Mouse (Mus musculus) kidney, embryonic 14.5 days (tissue): ENCODE data around the gene Hs1bp3. TPM values are rescaled to one million over a fixed set of nuclear protein-coding genes. Genes with fewer than 3 reads are reported as not detected.

Experiments
- ATAC-seq: fragments of 200-750 bp; cut with Nextera tagmentation; 2 replicates; pipeline ENCODE4 v1.8.0; 2017; ENCODE audit warnings: moderate number of reproducible peaks, mild to moderate bottlenecking, moderate TSS enrichment, moderate library complexity; ENCODE audit not compliant: low FRiP score, low TSS enrichment
- H3K27ac ChIP-seq: fragments of 300-500 bp; sonication (generic); 2 replicates; pipeline ENCODE4 v1.5.1; 2014; ENCODE audit warnings: low read depth, mild to moderate bottlenecking, low read length, moderate library complexity, mixed read lengths
- H3K27me3 ChIP-seq: fragments of 300-500 bp; sonication (generic); 2 replicates; pipeline ENCODE4 v1.6.1; 2014; ENCODE audit warnings: mild to moderate bottlenecking, low read length; ENCODE audit not compliant: control insufficient read depth, insufficient read depth
- H3K36me3 ChIP-seq: fragments of 300-500 bp; sonication (generic); 2 replicates; pipeline ENCODE4 v1.6.1; 2014; ENCODE audit warnings: low read length, mixed read lengths; ENCODE audit not compliant: control insufficient read depth, insufficient read depth
- H3K4me1 ChIP-seq: fragments of 300-500 bp; sonication (generic); 2 replicates; pipeline ENCODE4 v1.6.1; 2014; ENCODE audit warnings: low read length, mixed read lengths; ENCODE audit not compliant: control insufficient read depth, insufficient read depth
- H3K4me2 ChIP-seq: fragments of 300-500 bp; sonication (generic); replicated peaks from 2 replicates; pipeline ENCODE4 v1.6.1; 2014; ENCODE audit warnings: low read depth, mild to moderate bottlenecking, low read length
- H3K4me3 ChIP-seq: fragments of 300-500 bp; sonication (generic); 2 replicates; pipeline ENCODE4 v1.5.1; 2014; ENCODE audit warnings: mild to moderate bottlenecking, low read length
- H3K9ac ChIP-seq: fragments of 300-500 bp; sonication (generic); 2 replicates; pipeline ENCODE4 v1.6.1; 2014; ENCODE audit warnings: low read depth, mild to moderate bottlenecking, low read length, moderate library complexity
- H3K9me3 ChIP-seq: fragments of 300-500 bp; sonication (generic); 2 replicates; pipeline ENCODE4 v1.6.1; 2016; ENCODE audit warnings: low read length; ENCODE audit not compliant: control insufficient read depth
- WGBS: fragments of 180-500 bp; shearing (Covaris S2); extraction: QIAGEN DNeasy Blood & Tissue Kit; methylation state at CpG from one replicate; pipeline ENCODE4 v1.1.7; 2014; 5-methylcytosine and 5-hydroxymethylcytosine counted together
- polyA plus RNA-seq: library from polyadenylated mRNA; unstranded; fragments of >200 nt; fragmentation: Nextera tagmentation; extraction: Ambion mirVana; gene quantifications from 2 replicates; pipeline ENCODE4 v1.2.1, GENCODE M21; 2014

Hs1bp3 gene
- polyA plus RNA-seq, 1 experiment from 2014 or later: 11.6 TPM

DNA sequence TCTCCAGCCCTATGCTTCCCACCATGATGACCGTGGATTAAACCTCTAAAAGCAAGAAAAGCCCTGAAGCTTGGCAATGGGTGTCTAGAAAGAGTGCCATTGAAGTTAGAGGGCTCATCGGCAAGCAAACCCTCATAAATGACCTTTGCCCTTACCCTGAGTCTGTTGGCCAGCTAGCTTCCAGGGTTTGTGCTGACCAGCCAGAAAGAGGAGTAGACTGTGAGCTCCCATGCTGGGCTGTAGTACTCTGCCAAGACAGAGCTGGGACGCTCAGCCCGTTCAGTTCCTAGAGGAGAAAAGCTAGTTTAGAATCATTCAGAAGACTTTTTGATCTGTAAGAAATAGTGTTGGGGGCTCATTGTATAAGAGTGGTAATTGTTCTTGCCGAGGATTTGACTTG lies 60.5 kb downstream of the Hs1bp3 start:
- no peaks in the 10 kb centered on the region for H3K9me3 ChIP-seq
- H3K9ac ChIP-seq: no peak overlapping the region
- H3K27me3 ChIP-seq: no peaks in the 10 kb centered on the region
- ATAC-seq: no peak
- H3K4me3 ChIP-seq: no peak overlapping the region
- no peaks in the 10 kb centered on the region for H3K36me3 ChIP-seq
- WGBS: 83% methylated on average over 5 of the region's 5 CpGs
- no peaks in the 10 kb centered on the region for H3K4me1 ChIP-seq
- no peak overlapping the region for H3K27ac ChIP-seq
- no peak overlapping the region for H3K4me2 ChIP-seq

DNA sequence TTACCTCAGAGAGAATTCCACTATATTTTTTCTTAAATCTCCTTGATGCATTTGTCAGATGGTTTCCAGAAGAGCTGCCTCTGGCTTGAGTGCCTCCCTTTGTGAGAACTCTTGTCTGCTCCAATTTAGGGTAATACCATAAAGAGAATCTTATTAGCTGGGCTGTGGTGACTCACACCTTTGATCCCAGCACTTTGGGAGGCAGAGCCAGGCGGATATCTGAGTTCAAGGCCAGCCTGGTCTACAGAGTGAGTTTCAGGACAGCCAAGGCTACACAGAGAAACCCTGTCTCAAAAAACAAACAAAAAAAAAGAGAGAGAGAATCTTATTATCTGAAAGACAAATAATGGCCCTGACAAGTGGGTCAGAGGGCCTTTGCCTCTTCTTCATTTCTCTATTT lies 63.9 kb downstream of the Hs1bp3 start:
- Histone ChIP-seq H3K4me2 (no peak overlapping the region), H3K27me3 (no peaks in the 10 kb centered on the region), H3K27ac (no peak overlapping the region), H3K36me3 (no peaks in the 10 kb centered on the region), H3K9ac (no peak overlapping the region), H3K4me1 (peaks cover 11% of the 10 kb centered on the region), H3K9me3 (no peaks in the 10 kb centered on the region), H3K4me3 (no peak overlapping the region)
- ATAC-seq: no peak
- 87% methylated on average over 1 of the region's 1 CpGs for WGBS

DNA sequence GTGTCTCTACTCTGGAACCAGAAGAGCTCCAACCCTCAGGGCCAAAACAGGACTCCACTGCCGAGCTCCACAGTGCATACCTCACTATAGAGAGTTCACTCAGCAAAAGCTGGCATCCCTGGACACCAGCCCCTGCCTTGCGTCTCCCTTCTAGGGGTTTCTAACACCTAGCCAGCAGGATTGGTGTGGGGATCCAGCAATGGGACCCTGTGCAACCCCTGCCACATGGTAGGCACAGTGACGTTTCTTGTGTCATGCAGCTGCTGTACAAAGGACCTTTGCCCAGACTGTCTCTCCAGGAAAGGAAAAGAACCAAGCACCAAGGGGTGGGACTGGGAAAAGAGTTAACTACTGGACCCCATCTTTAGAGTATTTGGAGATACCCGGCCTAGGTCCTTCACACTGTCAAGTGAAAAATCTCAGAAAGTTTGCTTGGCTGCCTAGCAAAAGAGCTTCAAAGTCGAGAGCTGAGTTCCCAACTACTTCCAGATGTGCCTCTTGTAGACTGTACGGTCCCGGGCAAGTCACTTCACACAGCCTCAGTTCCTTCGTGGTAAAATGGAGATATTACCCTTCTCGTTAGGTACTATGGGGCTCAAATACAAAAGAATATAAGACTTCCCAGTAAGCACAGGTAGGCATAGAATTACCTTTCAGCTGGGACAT lies 64.9 kb downstream of the Hs1bp3 start:
- Histone ChIP-seq H3K27ac (no peak overlapping the region), H3K4me2 (no peak overlapping the region), H3K9me3 (no peaks in the 10 kb centered on the region), H3K36me3 (no peaks in the 10 kb centered on the region), H3K4me1 (peaks cover 11% of the 10 kb centered on the region), H3K9ac (no peak overlapping the region), H3K27me3 (no peaks in the 10 kb centered on the region), H3K4me3 (no peak overlapping the region)
- no peak for ATAC-seq
- 80% methylated on average over 9 of the region's 9 CpGs for WGBS

DNA sequence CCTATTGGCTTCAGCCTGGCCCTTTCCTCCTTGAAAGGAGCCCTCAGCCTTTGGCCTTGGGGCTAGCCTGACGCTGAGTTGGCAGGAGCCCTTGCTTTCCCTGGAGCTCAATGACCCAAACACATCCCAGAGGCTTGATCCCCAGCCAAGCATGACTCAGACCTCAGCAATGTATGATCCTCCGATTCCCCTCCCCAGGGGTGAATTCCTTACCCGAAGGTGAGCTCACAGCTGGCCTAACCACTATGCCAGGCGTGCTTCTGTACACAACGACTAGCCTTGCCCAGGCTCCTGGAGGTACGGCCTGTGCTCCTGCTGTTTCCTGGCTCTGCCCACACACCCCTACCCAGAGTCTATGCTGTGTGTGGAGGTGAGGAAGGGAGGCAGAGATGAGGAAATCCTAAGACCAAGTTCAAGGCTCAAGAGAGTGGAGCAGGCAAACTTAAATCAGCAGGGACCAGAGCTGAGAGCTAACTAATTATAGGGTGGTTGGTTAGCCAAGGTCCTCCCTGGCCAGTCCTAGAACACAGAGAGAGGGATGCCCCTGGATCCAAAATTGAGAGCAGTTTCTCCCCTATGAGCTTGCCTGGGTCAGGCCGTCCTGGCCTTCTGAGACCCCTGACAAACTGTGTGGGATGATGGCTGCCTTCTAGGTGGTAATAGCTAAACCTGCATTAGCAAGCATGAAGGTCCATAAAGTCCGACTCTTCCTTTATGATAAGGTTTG lies 66.7 kb downstream of the Hs1bp3 start:
- ATAC-seq: peak; percentile 68
- Histone ChIP-seq H3K36me3 (no peaks in the 10 kb centered on the region), H3K27ac (no peak overlapping the region), H3K4me2 (no peak overlapping the region), H3K9ac (no peak overlapping the region), H3K9me3 (no peaks in the 10 kb centered on the region), H3K27me3 (no peaks in the 10 kb centered on the region), H3K4me1 (peaks cover 11% of the 10 kb centered on the region), H3K4me3 (no peak overlapping the region)
- WGBS: 39% methylated on average over 8 of the region's 8 CpGs

DNA sequence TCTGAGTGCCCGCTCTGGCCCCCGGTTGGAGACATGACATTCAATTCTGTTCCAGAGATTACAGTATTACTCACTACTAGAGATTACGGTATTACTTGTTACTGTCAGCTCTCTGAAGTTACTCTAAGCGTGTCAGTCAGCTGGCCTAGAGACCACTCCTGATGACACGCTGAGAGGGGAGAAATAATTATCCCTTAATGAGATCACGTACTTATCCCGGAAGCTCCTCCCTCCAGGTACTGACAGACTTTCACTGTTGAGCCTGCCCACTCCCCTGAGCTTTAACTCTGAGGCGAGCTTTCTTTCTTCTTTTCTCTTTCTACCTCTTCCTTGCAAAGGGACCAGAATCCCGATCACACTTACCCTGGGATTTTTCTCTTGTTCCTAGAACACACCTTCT lies 67.7 kb downstream of the Hs1bp3 start:
- Histone ChIP-seq H3K4me3 (no peak overlapping the region), H3K4me1 (peaks cover 11% of the 10 kb centered on the region), H3K36me3 (no peaks in the 10 kb centered on the region), H3K27ac (no peak overlapping the region), H3K9me3 (no peaks in the 10 kb centered on the region), H3K27me3 (no peaks in the 10 kb centered on the region), H3K9ac (no peak overlapping the region), H3K4me2 (no peak overlapping the region)
- 71% methylated on average over 9 of the region's 9 CpGs for WGBS
- no peak for ATAC-seq

DNA sequence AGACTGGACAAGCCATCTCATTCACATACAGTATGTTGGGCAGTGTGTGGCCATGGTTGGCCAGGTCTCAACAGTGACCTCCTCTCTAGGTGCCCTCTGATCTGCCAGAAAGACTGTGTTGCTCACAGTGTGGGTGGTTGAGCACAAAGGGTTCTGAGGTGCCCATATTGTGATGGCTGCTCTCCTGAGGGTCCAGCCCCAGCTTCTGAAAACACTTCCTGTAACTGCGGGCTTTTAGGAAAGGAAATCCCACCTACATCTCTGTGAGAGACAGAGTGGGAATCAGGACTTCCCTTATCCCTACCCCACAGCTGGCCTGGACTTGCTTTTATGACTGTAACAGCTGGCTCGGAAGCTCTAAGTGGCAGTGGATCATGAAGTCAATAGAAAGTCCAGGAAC lies 68.7 kb downstream of the Hs1bp3 start:
- Histone ChIP-seq H3K9ac (no peak overlapping the region), H3K4me3 (no peak overlapping the region), H3K36me3 (no peaks in the 10 kb centered on the region), H3K4me2 (no peak overlapping the region), H3K4me1 (peaks cover 18% of the 10 kb centered on the region), H3K9me3 (no peaks in the 10 kb centered on the region), H3K27ac (no peak overlapping the region), H3K27me3 (no peaks in the 10 kb centered on the region)
- WGBS: 62% methylated on average over 2 of the region's 2 CpGs
- no peak for ATAC-seq

DNA sequence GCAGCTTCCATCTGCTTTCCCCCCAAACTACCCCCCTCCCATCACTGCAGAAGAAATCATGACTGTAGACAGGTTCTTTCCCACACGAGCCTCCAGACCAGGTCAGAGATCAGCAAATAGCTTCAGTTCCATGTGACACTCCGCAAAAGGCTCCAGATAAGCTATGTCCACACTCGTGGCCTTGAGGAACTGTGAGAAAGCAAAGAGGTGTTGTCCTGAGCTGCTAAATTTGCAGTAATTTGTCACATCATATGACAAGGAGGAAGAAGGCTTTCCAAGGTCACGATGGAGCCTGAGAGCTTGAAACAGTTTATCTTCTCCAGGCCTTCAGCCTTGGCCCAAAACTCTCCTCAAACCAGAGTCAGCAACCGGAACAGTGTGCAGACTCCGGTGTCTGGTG lies 70.6 kb downstream of the Hs1bp3 start:
- Histone ChIP-seq H3K27me3 (no peaks in the 10 kb centered on the region), H3K4me2 (no peak overlapping the region), H3K4me1 (peaks cover 18% of the 10 kb centered on the region), H3K9ac (no peak overlapping the region), H3K9me3 (no peaks in the 10 kb centered on the region), H3K4me3 (no peak overlapping the region), H3K27ac (no peak overlapping the region), H3K36me3 (no peaks in the 10 kb centered on the region)
- no peak for ATAC-seq
- 67% methylated on average over 6 of the region's 6 CpGs for WGBS

DNA sequence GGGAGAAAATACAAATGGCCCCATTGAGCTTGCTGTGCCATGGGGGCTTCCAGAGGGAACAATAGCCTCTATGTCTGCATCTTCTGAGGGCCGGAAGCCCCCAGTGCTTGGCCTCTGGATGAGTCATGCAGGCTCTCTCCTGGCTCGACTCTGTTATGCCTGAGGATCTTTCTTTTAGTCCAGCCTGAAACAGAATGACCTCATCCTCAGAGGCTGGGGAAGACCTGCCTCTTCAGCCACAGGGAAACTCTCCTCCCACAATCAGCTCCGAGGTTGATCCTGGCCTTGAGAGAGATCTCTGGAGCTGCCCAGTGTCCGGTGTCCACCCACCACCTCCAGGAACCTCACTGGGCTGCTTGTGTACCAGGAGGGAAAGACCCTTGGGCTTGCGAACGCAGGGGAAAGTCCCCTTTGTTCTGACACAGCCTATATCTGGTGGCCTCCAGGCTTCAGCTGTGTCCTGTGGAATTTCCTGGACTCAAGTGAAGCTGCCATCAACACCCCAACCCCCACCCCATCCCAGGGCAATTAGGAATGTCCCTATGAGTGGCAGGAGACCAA lies 73.3 kb downstream of the Hs1bp3 start:
- Histone ChIP-seq H3K27me3 (no peaks in the 10 kb centered on the region), H3K36me3 (no peaks in the 10 kb centered on the region), H3K27ac (peak overlapping the region; percentile 42; the same call in 1 of the 2 replicates), H3K4me1 (peaks cover 7% of the 10 kb centered on the region; the same call in 1 of the 2 replicates), H3K4me3 (no peak overlapping the region), H3K4me2 (no peak overlapping the region), H3K9ac (no peak overlapping the region), H3K9me3 (no peaks in the 10 kb centered on the region)
- ATAC-seq: peak; percentile 72
- 53% methylated on average over 6 of the region's 6 CpGs for WGBS

DNA sequence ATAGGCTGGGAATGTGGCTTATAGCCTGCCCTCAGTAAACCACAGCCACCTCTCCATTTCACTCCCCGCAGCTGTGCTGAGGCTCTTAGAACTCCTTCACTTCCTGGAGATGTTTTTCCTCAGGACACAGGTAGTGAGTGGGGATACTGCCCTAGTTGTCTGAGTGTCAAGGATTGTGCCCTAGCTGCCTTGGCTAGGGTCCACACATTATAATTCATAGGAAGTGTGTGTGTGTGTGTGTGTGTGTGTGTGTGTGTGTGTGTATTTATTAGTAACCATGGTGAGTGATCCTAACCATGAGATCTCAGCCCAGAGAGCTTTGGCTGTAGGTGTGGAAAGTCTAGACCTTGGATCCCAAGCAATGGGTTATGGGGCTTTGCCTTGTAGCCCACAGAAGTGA lies 74.0 kb downstream of the Hs1bp3 start:
- Histone ChIP-seq H3K4me3 (no peak overlapping the region), H3K27ac (no peak overlapping the region), H3K27me3 (no peaks in the 10 kb centered on the region), H3K36me3 (no peaks in the 10 kb centered on the region), H3K9ac (no peak overlapping the region), H3K4me1 (peaks cover 7% of the 10 kb centered on the region; the same call in 1 of the 2 replicates), H3K9me3 (no peaks in the 10 kb centered on the region), H3K4me2 (no peak overlapping the region)
- whole genome bisulfite sequencing: 67% methylated on average over 1 of the region's 1 CpGs
- no peak for ATAC-seq
